Mouse (Mus musculus) forebrain, embryonic 11.5 days (tissue): ENCODE measurements around the gene Bcar1. TPM values are rescaled to one million over a fixed set of nuclear protein-coding genes. Genes with fewer than 3 reads are reported as not detected.

ENCODE experiments used
- ATAC-seq: fragments of 200-750 bp; cut with Nextera tagmentation; replicated peaks from 2 replicates; pipeline ENCODE4 v1.8.0; 2017; ENCODE audit warnings: moderate TSS enrichment; ENCODE audit not compliant: low FRiP score
- DNase-seq: peaks from one replicate; pipeline ENCODE4 v3.0.0-alpha.2; 2017; ENCODE audit warnings: low spot score
- H3K27ac ChIP-seq: fragments of 300-500 bp; sonication (generic); 2 replicates; pipeline ENCODE4 v1.5.1; 2014; ENCODE audit warnings: low read depth, low read length
- H3K27me3 ChIP-seq: fragments of 300-500 bp; sonication (generic); 2 replicates; pipeline ENCODE4 v1.6.1; 2014; ENCODE audit warnings: mild to moderate bottlenecking, low read length, mixed read lengths; ENCODE audit not compliant: control insufficient read depth, insufficient read depth
- H3K36me3 ChIP-seq: fragments of 300-500 bp; sonication (generic); 2 replicates; pipeline ENCODE4 v1.6.1; 2014; ENCODE audit warnings: mild to moderate bottlenecking, low read length, moderate library complexity, mixed read lengths; ENCODE audit not compliant: control insufficient read depth, insufficient read depth
- H3K4me1 ChIP-seq: fragments of 300-500 bp; sonication (generic); replicated peaks from 2 replicates; pipeline ENCODE4 v1.6.1; 2014; ENCODE audit warnings: low read length, mixed read lengths; ENCODE audit not compliant: control insufficient read depth, insufficient read depth
- H3K4me2 ChIP-seq: fragments of 300-500 bp; sonication (generic); 2 replicates; pipeline ENCODE4 v1.6.1; 2014; ENCODE audit warnings: low read depth, mild to moderate bottlenecking, low read length, moderate library complexity, mixed read lengths; ENCODE audit not compliant: severe bottlenecking
- H3K4me3 ChIP-seq: fragments of 300-500 bp; sonication (generic); 2 replicates; pipeline ENCODE4 v1.5.1; 2014; ENCODE audit warnings: low read depth, low read length
- H3K9ac ChIP-seq: fragments of 300-500 bp; sonication (generic); 2 replicates; pipeline ENCODE4 v1.6.1; 2014; ENCODE audit warnings: low read length
- H3K9me3 ChIP-seq: fragments of 300-500 bp; sonication (generic); 2 replicates; pipeline ENCODE4 v1.6.1; 2016; ENCODE audit warnings: low read length, mixed read lengths; ENCODE audit not compliant: control insufficient read depth
- WGBS: fragments of 180-500 bp; shearing (Covaris S2); extraction: QIAGEN DNeasy Blood & Tissue Kit; methylation state at CpG from one replicate; pipeline ENCODE4 v1.1.7; 2014; 5-methylcytosine and 5-hydroxymethylcytosine counted together
- polyA plus RNA-seq: library from polyadenylated mRNA; unstranded; fragments of >200 nt; fragmentation: Nextera tagmentation; extraction: Ambion mirVana; gene quantifications from 2 replicates; pipeline ENCODE4 v1.2.1, GENCODE M21; 2014

Bcar1 gene
- polyA plus RNA-seq, 1 experiment from 2014 or later = 60.1 TPM

GRCm38 (mm10) chr8:111686881-111687280, 56.7 kb downstream of the Bcar1 start:
- H3K4me3 ChIP-seq = no peak overlapping the region
- no peak overlapping the region for H3K4me2 ChIP-seq
- no peak overlapping the region for H3K9ac ChIP-seq
- H3K27me3 ChIP-seq = no peaks in the 10 kb centered on the region
- H3K27ac ChIP-seq = no peak overlapping the region
- ATAC-seq (no peak), DNase-seq (no peak)
- H3K36me3 ChIP-seq = no peaks in the 10 kb centered on the region
- H3K4me1 ChIP-seq = no peaks in the 10 kb centered on the region
- H3K9me3 ChIP-seq = no peaks in the 10 kb centered on the region
- WGBS = 86% methylated on average over 13 of the region's 13 CpGs

- no peak overlapping the region for H3K4me3 ChIP-seq
- H3K36me3 ChIP-seq = no peaks in the 10 kb centered on the region
- H3K9ac ChIP-seq = no peak overlapping the region
- no peaks in the 10 kb centered on the region for H3K9me3 ChIP-seq
- ATAC-seq (no peak), DNase-seq (no peak)
- H3K4me1 ChIP-seq = no peaks in the 10 kb centered on the region
- WGBS = 36% methylated on average over 9 of the region's 9 CpGs
- H3K27ac ChIP-seq = no peak overlapping the region
- no peaks in the 10 kb centered on the region for H3K27me3 ChIP-seq
- H3K4me2 ChIP-seq = no peak overlapping the region
These were observed 61.1 kb downstream of the Bcar1 start for GRCm38 (mm10) chr8:111682521-111682920.

GRCm38 (mm10) chr8:111681153-111681552, 62.5 kb downstream of the Bcar1 start:
- ATAC-seq = no peak
- Histone ChIP-seq H3K27ac (no peak overlapping the region), H3K9me3 (no peaks in the 10 kb centered on the region; the same call in 1 of the 2 replicates), H3K4me2 (no peak overlapping the region), H3K4me1 (no peaks in the 10 kb centered on the region), H3K36me3 (no peaks in the 10 kb centered on the region), H3K4me3 (no peak overlapping the region), H3K9ac (no peak overlapping the region), H3K27me3 (no peaks in the 10 kb centered on the region)
- WGBS = 79% methylated on average over 11 of the region's 11 CpGs
- no peak for DNase-seq

- Histone ChIP-seq H3K4me3 (no peak overlapping the region), H3K9me3 (no peaks in the 10 kb centered on the region; the same call in 1 of the 2 replicates), H3K9ac (no peak overlapping the region), H3K36me3 (no peaks in the 10 kb centered on the region), H3K4me1 (no peaks in the 10 kb centered on the region), H3K27ac (no peak overlapping the region), H3K4me2 (no peak overlapping the region), H3K27me3 (no peaks in the 10 kb centered on the region)
- no peak for ATAC-seq
- 43% methylated on average over 17 of the region's 17 CpGs for WGBS
- DNase-seq = no peak
These were observed 63.1 kb downstream of the Bcar1 start for GRCm38 (mm10) chr8:111680423-111681028.

GRCm38 (mm10) chr8:111678848-111679247, 64.8 kb downstream of the Bcar1 start:
- Histone ChIP-seq H3K27me3 (no peaks in the 10 kb centered on the region), H3K4me1 (no peaks in the 10 kb centered on the region), H3K27ac (no peak overlapping the region), H3K36me3 (no peaks in the 10 kb centered on the region), H3K4me2 (no peak overlapping the region), H3K9me3 (no peaks in the 10 kb centered on the region; the same call in 1 of the 2 replicates), H3K4me3 (no peak overlapping the region), H3K9ac (no peak overlapping the region)
- ATAC-seq (no peak), DNase-seq (no peak)
- WGBS = 89% methylated on average over 7 of the region's 7 CpGs

- 32% methylated on average over 3 of the region's 3 CpGs for WGBS
- no peak overlapping the region for H3K9ac ChIP-seq
- H3K36me3 ChIP-seq = no peaks in the 10 kb centered on the region
- DNase-seq (peak; percentile 66), ATAC-seq (no peak)
- H3K27me3 ChIP-seq = no peaks in the 10 kb centered on the region
- H3K27ac ChIP-seq = no peak overlapping the region
- H3K9me3 ChIP-seq = no peaks in the 10 kb centered on the region; the same call in 1 of the 2 replicates
- no peaks in the 10 kb centered on the region for H3K4me1 ChIP-seq
- H3K4me3 ChIP-seq = no peak overlapping the region
- H3K4me2 ChIP-seq = no peak overlapping the region
These were observed 65.5 kb downstream of the Bcar1 start for GRCm38 (mm10) chr8:111678111-111678510.

- H3K9me3 ChIP-seq = no peaks in the 10 kb centered on the region; the same call in 1 of the 2 replicates
- H3K9ac ChIP-seq = no peak overlapping the region
- ATAC-seq (no peak), DNase-seq (peak; percentile 64)
- no peak overlapping the region for H3K4me2 ChIP-seq
- no peaks in the 10 kb centered on the region for H3K4me1 ChIP-seq
- WGBS = 79% methylated on average over 8 of the region's 8 CpGs
- H3K27ac ChIP-seq = no peak overlapping the region
- H3K36me3 ChIP-seq = peaks cover 2% of the 10 kb centered on the region; the same call in 1 of the 2 replicates
- H3K27me3 ChIP-seq = no peaks in the 10 kb centered on the region
- no peak overlapping the region for H3K4me3 ChIP-seq
These were observed 67.4 kb downstream of the Bcar1 start for GRCm38 (mm10) chr8:111676237-111676636.

GRCm38 (mm10) chr8:111666751-111667150, 76.9 kb downstream of the Bcar1 start:
- H3K4me2 ChIP-seq = no peak overlapping the region
- no peaks in the 10 kb centered on the region for H3K4me1 ChIP-seq
- H3K36me3 ChIP-seq = peaks cover 9% of the 10 kb centered on the region; the same call in 1 of the 2 replicates
- 94% methylated on average over 2 of the region's 2 CpGs for WGBS
- no peaks in the 10 kb centered on the region for H3K9me3 ChIP-seq
- H3K27ac ChIP-seq = no peak overlapping the region
- no peak overlapping the region for H3K9ac ChIP-seq
- no peak for DNase-seq
- H3K4me3 ChIP-seq = no peak overlapping the region
- ATAC-seq = no peak
- no peaks in the 10 kb centered on the region for H3K27me3 ChIP-seq

GRCm38 (mm10) chr8:111662473-111662872, 81.1 kb downstream of the Bcar1 start:
- H3K4me3 ChIP-seq = no peak overlapping the region

More at GRCm38 (mm10) chr8:111662473-111662872, 81.1 kb downstream of the Bcar1 start:
- ATAC-seq (no peak), DNase-seq (peak; percentile 80)
- no peaks in the 10 kb centered on the region for H3K9me3 ChIP-seq
- no peak overlapping the region for H3K4me2 ChIP-seq
- WGBS = 89% methylated on average over 3 of the region's 3 CpGs
- H3K27ac ChIP-seq = no peak overlapping the region
- H3K4me1 ChIP-seq = 0 out of 2 replicates have a peak, but pooled peaks cover 2% of the 10 kb centered on the region
- no peaks in the 10 kb centered on the region for H3K27me3 ChIP-seq
- H3K36me3 ChIP-seq = peaks cover 2% of the 10 kb centered on the region; the same call in 1 of the 2 replicates
- no peak overlapping the region for H3K9ac ChIP-seq
